Mouse (Mus musculus): Measurements from ENCODE around the gene Prkaa2. TPM values are rescaled to one million over a fixed set of nuclear protein-coding genes. Genes with fewer than 3 reads are reported as not detected.
A peak's percentile ranks its signal among the peaks of the same experiment; 100 is the strongest.

The Prkaa2 gene
- total and polyA plus RNA-seq, 3 experiments = not detected

GRCm38 (mm10) chr4:105131756-105132314 is 22.1 kb upstream of the Prkaa2 start:
- TF ChIP-seq MYC (IDR thresholded peaks at IDR 0.05; ENCODE audit: low read depth, low read length) (no peak), CTCF (IDR thresholded peaks at IDR 0.05 in 2 of 3, conservative IDR thresholded peaks at IDR 0.05 in 1 of 3; ENCODE audit: control insufficient read depth in 1 of 3, insufficient read depth in 1 of 3, low read depth in 2 of 3, low read length in 3 of 3, poor library complexity in 1 of 3, severe bottlenecking in 1 of 3) (no peak), HCFC1 (IDR thresholded peaks at IDR 0.05; ENCODE audit: low read depth, low read length) (no peak), SIN3A (IDR thresholded peaks at IDR 0.05; ENCODE audit: low read length) (no peak), ETS1 (IDR thresholded peaks at IDR 0.05; ENCODE audit: low read depth, low read length) (no peak), POLR2A (IDR thresholded peaks at IDR 0.05; ENCODE audit: control insufficient read depth in 1 of 2, insufficient read depth in 1 of 2, low read depth in 1 of 2, low read length in 2 of 2, poor library complexity in 1 of 2) (no peak)
- no peak for DNase-seq (ENCODE audit: low read depth, low spot score)
- Histone ChIP-seq H3K27ac (ENCODE audit: control insufficient read depth, low read depth, low read length) (no peak overlapping the region), H3K27me3 (ENCODE audit: control insufficient read depth in 1 of 2, insufficient read depth in 2 of 2, low read length in 2 of 2) (no peaks in the 10 kb centered on the region), H3K9me3 (replicated peaks; ENCODE audit: insufficient read depth, low read length) (no peaks in the 10 kb centered on the region), H3K9ac (ENCODE audit: control insufficient read depth, low read depth, low read length, poor library complexity, severe bottlenecking) (no peak overlapping the region), H3K79me2 (ENCODE audit: control insufficient read depth, insufficient read depth, low read length, poor library complexity) (no peaks in the 10 kb centered on the region), H3K4me3 (ENCODE audit: control insufficient read depth in 1 of 2, insufficient read depth in 1 of 2, low read depth in 2 of 2, low read length in 2 of 2) (no peak overlapping the region), H3K36me3 (ENCODE audit: control insufficient read depth in 1 of 2, insufficient read depth in 2 of 2, low read length in 2 of 2) (no peaks in the 10 kb centered on the region), H3K4me1 (ENCODE audit: control insufficient read depth in 1 of 2, insufficient read depth in 2 of 2, low read length in 2 of 2) (no peaks in the 10 kb centered on the region)

GRCm38 (mm10) chr4:105129212-105129611 is 19.5 kb upstream of the Prkaa2 start:
- H3K36me3 ChIP-seq (ENCODE audit: control insufficient read depth in 1 of 2, insufficient read depth in 2 of 2, low read length in 2 of 2) = no peaks in the 10 kb centered on the region

GRCm38 (mm10) chr4:105122429-105122828 is 12.7 kb upstream of the Prkaa2 start:
- Histone ChIP-seq H3K27ac (ENCODE audit: control insufficient read depth, low read depth, low read length) (no peak overlapping the region), H3K9me3 (replicated peaks; ENCODE audit: insufficient read depth, low read length) (no peaks in the 10 kb centered on the region), H3K27me3 (ENCODE audit: control insufficient read depth in 1 of 2, insufficient read depth in 2 of 2, low read length in 2 of 2) (no peaks in the 10 kb centered on the region), H3K79me2 (ENCODE audit: control insufficient read depth, insufficient read depth, low read length, poor library complexity) (no peaks in the 10 kb centered on the region), H3K4me1 (ENCODE audit: control insufficient read depth in 1 of 2, insufficient read depth in 2 of 2, low read length in 2 of 2) (no peaks in the 10 kb centered on the region), H3K9ac (ENCODE audit: control insufficient read depth, low read depth, low read length, poor library complexity, severe bottlenecking) (no peak overlapping the region), H3K36me3 (ENCODE audit: control insufficient read depth in 1 of 2, insufficient read depth in 2 of 2, low read length in 2 of 2) (no peaks in the 10 kb centered on the region), H3K4me3 (ENCODE audit: control insufficient read depth in 1 of 2, insufficient read depth in 1 of 2, low read depth in 2 of 2, low read length in 2 of 2) (no peak overlapping the region)
- no peak for TF ChIP-seq MYB (IDR thresholded peaks at IDR 0.05; ENCODE audit: low read depth, low read length)
- no peak for TF ChIP-seq TCF12 (IDR thresholded peaks at IDR 0.05; ENCODE audit: low read depth, low read length)
- TF ChIP-seq CTCF (IDR thresholded peaks at IDR 0.05 in 2 of 3, conservative IDR thresholded peaks at IDR 0.05 in 1 of 3; ENCODE audit: control insufficient read depth in 1 of 3, insufficient read depth in 1 of 3, low read depth in 2 of 3, low read length in 3 of 3, poor library complexity in 1 of 3, severe bottlenecking in 1 of 3) = peak; percentile 13 to 70 (median 60); a peak in 4 of 6 replicates
- 0 out of 2 replicates have a peak, but pooled peaks have one; percentile 23 for TF ChIP-seq ZC3H11A (IDR thresholded peaks at IDR 0.05; ENCODE audit: low read depth, low read length)
- TF ChIP-seq NRF1 (IDR thresholded peaks at IDR 0.05; ENCODE audit: insufficient read depth, low read depth, low read length, poor library complexity, severe bottlenecking) = no peak
- peak; percentile 44 for TF ChIP-seq RAD21 (IDR thresholded peaks at IDR 0.05; ENCODE audit: low read depth, low read length)
- no peak for TF ChIP-seq KAT2A (conservative IDR thresholded peaks at IDR 0.05; ENCODE audit: low read depth, low read length)
- peak; percentile 61 for TF ChIP-seq SMC3 (IDR thresholded peaks at IDR 0.05; ENCODE audit: low read depth, low read length)
- peak; percentile 50 for DNase-seq (ENCODE audit: low read depth, low spot score)

More at GRCm38 (mm10) chr4:105129212-105129611, 19.5 kb upstream of the Prkaa2 start:
- no peak for TF ChIP-seq SIN3A (IDR thresholded peaks at IDR 0.05; ENCODE audit: low read length)
- no peak for TF ChIP-seq MAX (IDR thresholded peaks at IDR 0.05; ENCODE audit: low read length)
- no peak for TF ChIP-seq SMC3 (IDR thresholded peaks at IDR 0.05; ENCODE audit: low read depth, low read length)
- TF ChIP-seq ZNF384 (IDR thresholded peaks at IDR 0.05; ENCODE audit: low read depth, low read length) = no peak
- TF ChIP-seq UBTF (IDR thresholded peaks at IDR 0.05; ENCODE audit: borderline replicate concordance, insufficient read depth, low read depth, low read length) = no peak
- TF ChIP-seq MEF2A (IDR thresholded peaks at IDR 0.05; ENCODE audit: extremely low read depth, insufficient replicate concordance, low read depth, low read length, poor library complexity, severe bottlenecking) = no peak
- no peak for TF ChIP-seq CTCF (IDR thresholded peaks at IDR 0.05 in 2 of 3, conservative IDR thresholded peaks at IDR 0.05 in 1 of 3; ENCODE audit: control insufficient read depth in 1 of 3, insufficient read depth in 1 of 3, low read depth in 2 of 3, low read length in 3 of 3, poor library complexity in 1 of 3, severe bottlenecking in 1 of 3)
- TF ChIP-seq ZMIZ1 (IDR thresholded peaks at IDR 0.05; ENCODE audit: low read depth, low read length) = no peak
- no peak for TF ChIP-seq RCOR1 (IDR thresholded peaks at IDR 0.05; ENCODE audit: low read depth, low read length)
- no peak for TF ChIP-seq POLR2AphosphoS5 (IDR thresholded peaks at IDR 0.05; ENCODE audit: borderline replicate concordance, low read depth, low read length)
- no peak for TF ChIP-seq CHD2 (IDR thresholded peaks at IDR 0.05; ENCODE audit: low read length)
- no peak for TF ChIP-seq NRF1 (IDR thresholded peaks at IDR 0.05; ENCODE audit: insufficient read depth, low read depth, low read length, poor library complexity, severe bottlenecking)
- no peak for TF ChIP-seq USF2 (IDR thresholded peaks at IDR 0.05; ENCODE audit: borderline replicate concordance in 1 of 2, insufficient read depth in 1 of 2, low read depth in 1 of 2, low read length in 2 of 2)
- TF ChIP-seq RAD21 (IDR thresholded peaks at IDR 0.05; ENCODE audit: low read depth, low read length) = no peak
- TF ChIP-seq EP300 (IDR thresholded peaks at IDR 0.05; ENCODE audit: low read depth in 1 of 2, low read length in 2 of 2) = no peak
- no peak for TF ChIP-seq POLR2AphosphoS2 (IDR thresholded peaks at IDR 0.05; ENCODE audit: low read length)
- no peak for TF ChIP-seq MYC (IDR thresholded peaks at IDR 0.05; ENCODE audit: low read depth, low read length)
- no peak for TF ChIP-seq GATA1 (IDR thresholded peaks at IDR 0.05; ENCODE audit: low read depth, low read length)
- no peak for TF ChIP-seq CHD1 (IDR thresholded peaks at IDR 0.05; ENCODE audit: low read depth, low read length)
- TF ChIP-seq KAT2A (conservative IDR thresholded peaks at IDR 0.05; ENCODE audit: low read depth, low read length) = no peak
- no peak overlapping the region for H3K27ac ChIP-seq (ENCODE audit: control insufficient read depth, low read depth, low read length)
- no peaks in the 10 kb centered on the region for H3K4me1 ChIP-seq (ENCODE audit: control insufficient read depth in 1 of 2, insufficient read depth in 2 of 2, low read length in 2 of 2)
- H3K9me3 ChIP-seq (replicated peaks; ENCODE audit: insufficient read depth, low read length) = no peaks in the 10 kb centered on the region
- H3K9ac ChIP-seq (ENCODE audit: control insufficient read depth, low read depth, low read length, poor library complexity, severe bottlenecking) = no peak overlapping the region
- DNase-seq (ENCODE audit: low read depth, low spot score) = no peak
- no peak overlapping the region for H3K4me3 ChIP-seq (ENCODE audit: control insufficient read depth in 1 of 2, insufficient read depth in 1 of 2, low read depth in 2 of 2, low read length in 2 of 2)
- no peaks in the 10 kb centered on the region for H3K79me2 ChIP-seq (ENCODE audit: control insufficient read depth, insufficient read depth, low read length, poor library complexity)
- no peaks in the 10 kb centered on the region for H3K27me3 ChIP-seq (ENCODE audit: control insufficient read depth in 1 of 2, insufficient read depth in 2 of 2, low read length in 2 of 2)
